ENCODE assay signal across 16 mouse cellular contexts in the genomic region with DNA sequence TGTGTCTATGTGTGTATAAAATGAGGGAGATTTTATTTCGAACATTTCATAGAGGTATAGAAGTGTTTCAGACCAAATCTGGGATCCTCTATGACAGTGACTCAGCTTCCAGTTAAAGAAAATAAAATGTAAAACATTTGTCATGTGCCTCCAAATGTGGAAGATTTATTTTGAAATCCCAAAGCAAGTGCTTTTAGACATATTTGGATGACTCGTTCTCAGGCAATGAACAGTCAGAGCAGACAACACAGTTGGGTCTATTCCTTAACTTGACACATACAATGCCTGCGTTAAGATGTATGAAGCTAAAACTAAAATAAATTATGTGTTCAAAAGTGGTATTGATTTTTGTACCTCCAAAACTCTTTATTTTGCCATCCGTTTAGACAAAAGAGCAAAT.
"Had no signal": no experiment of that assay in that cellular context is flagged by ENCODE, and none has a peak within 500 bp of the region (broad histone marks: within the 10 kb centered on the region; RNA-seq: fewer than 3 reads in every experiment).

No protein-coding gene starts in this region.

- ATAC-seq: hindbrain, embryonic 16.5 days; inflammation-experienced regulatory T-cells, adult 6 months; intestine, embryonic 15.5 days; intestine, postnatal 0 days had no signal

- DNase-seq: gastrocnemius, postnatal 10 days; gastrocnemius, postnatal 25 days; heart, adult 18-20 months; heart, postnatal 10 days; heart, postnatal 4 days; kidney, adult 18-20 months; kidney, adult 8-10 months; kidney, postnatal 10 days; kidney, postnatal 25 days; kidney, postnatal 4 days; liver; liver, embryonic 13.5 days had no signal
